17 mouse cellular contexts compared by ENCODE assay signal in genomic region chr15:59713965-59714739, GRCm38 (mm10).
DNase-seq lines count a peak whose midpoint lies in the region; ATAC-seq and TF ChIP-seq lines count a peak whose summit lies in the region.
"Had no signal": no experiment of that assay in that cellular context is flagged by ENCODE, and none has a peak within 500 bp of the region (broad histone marks: within the 10 kb centered on the region; RNA-seq: fewer than 3 reads in every experiment).

No protein-coding gene starts in this region.

- no peak for ATAC-seq in limb, embryonic 12.5 days (ENCODE audit: insufficient number of reproducible peaks, insufficient read depth, low FRiP score, low TSS enrichment, low read depth)
- 0 out of 2 replicates have a peak, but pooled peaks have one; percentile 10 for ATAC-seq in megakaryocyte progenitor cell, adult 5-6 weeks (replicated peaks; ENCODE audit: poor library complexity)
- ATAC-seq: forebrain, embryonic 15.5 days had no signal

- H3K4me2 ChIP-seq in limb, embryonic 12.5 days, result no peak overlapping the region
- H3K4me2 ChIP-seq: embryonic facial prominence, embryonic 13.5 days; forebrain, embryonic 15.5 days; hindbrain, embryonic 15.5 days; liver, embryonic 13.5 days had no signal

- H3K4me1 ChIP-seq in limb, embryonic 12.5 days (replicated peaks), result peaks cover 12% of the 10 kb centered on the region
- H3K4me1 ChIP-seq in limb, embryonic 10.5 days, result peaks cover 7% of the 10 kb centered on the region; the same call in 1 of the 2 replicates
- H3K4me1 ChIP-seq: forebrain, embryonic 15.5 days; hindbrain, embryonic 15.5 days had no signal

- H3K27ac ChIP-seq in limb, embryonic 12.5 days, result 0 out of 2 replicates have a peak overlapping the region, but pooled peaks have one; percentile 17
- H3K27ac ChIP-seq in limb, embryonic 10.5 days, result no peak overlapping the region
- no peak overlapping the region for H3K27ac ChIP-seq in layer of hippocampus, adult 2 months
- H3K27ac ChIP-seq: embryonic facial prominence, embryonic 13.5 days; forebrain, embryonic 15.5 days; hindbrain, embryonic 15.5 days; liver, embryonic 13.5 days; stomach, postnatal 0 days had no signal

- no peak overlapping the region for H3K4me3 ChIP-seq in limb, embryonic 12.5 days (replicated peaks)
- H3K4me3 ChIP-seq in limb, embryonic 10.5 days, result no peak overlapping the region
- no peak overlapping the region for H3K4me3 ChIP-seq in layer of hippocampus, adult 2 months
- H3K4me3 ChIP-seq: embryonic facial prominence, embryonic 13.5 days; forebrain, embryonic 15.5 days; hindbrain, embryonic 15.5 days; liver, embryonic 13.5 days had no signal

- TF ChIP-seq CTCF in layer of hippocampus, adult 2 months (conservative IDR thresholded peaks at IDR 0.05), result no peak

- no peaks in the 10 kb centered on the region for H3K27me3 ChIP-seq in limb, embryonic 12.5 days
- no peaks in the 10 kb centered on the region for H3K27me3 ChIP-seq in limb, embryonic 10.5 days (ENCODE audit: low read depth, poor library complexity, severe bottlenecking)
- H3K27me3 ChIP-seq: embryonic facial prominence, embryonic 13.5 days; forebrain, embryonic 15.5 days; hindbrain, embryonic 15.5 days; liver, embryonic 13.5 days had no signal

- no peaks in the 10 kb centered on the region for H3K9me3 ChIP-seq in limb, embryonic 12.5 days
- no peaks in the 10 kb centered on the region for H3K9me3 ChIP-seq in limb, embryonic 10.5 days (replicated peaks)
- H3K9me3 ChIP-seq: embryonic facial prominence, embryonic 13.5 days; forebrain, embryonic 15.5 days; hindbrain, embryonic 15.5 days; liver, embryonic 13.5 days had no signal

- H3K36me3 ChIP-seq in limb, embryonic 12.5 days, result no peaks in the 10 kb centered on the region
- no peaks in the 10 kb centered on the region for H3K36me3 ChIP-seq in limb, embryonic 10.5 days
- H3K36me3 ChIP-seq: embryonic facial prominence, embryonic 13.5 days; forebrain, embryonic 15.5 days; hindbrain, embryonic 15.5 days; liver, embryonic 13.5 days had no signal

- 59% methylated on average over 8 of the region's 8 CpGs for WGBS in limb, embryonic 12.5 days
- whole genome bisulfite sequencing in limb, embryonic 10.5 days, result 79% methylated on average over 8 of the region's 8 CpGs

- H3K9ac ChIP-seq in limb, embryonic 12.5 days (replicated peaks), result no peak overlapping the region
- H3K9ac ChIP-seq: embryonic facial prominence, embryonic 13.5 days; forebrain, embryonic 15.5 days; hindbrain, embryonic 15.5 days; liver, embryonic 13.5 days had no signal

- DNase-seq in limb, embryonic 10.5 days (ENCODE audit: low spot score), result no peak
- peak; percentile 58 for DNase-seq in NIH3T3 (ENCODE audit: low read depth)
- DNase-seq in kidney, adult 9 months, result peak; percentile 38
- no peak for DNase-seq in layer of hippocampus, adult 9-11 months
- no peak for DNase-seq in layer of hippocampus, adult 2 months (ENCODE audit: low spot score in 2 of 2)
- no peak for DNase-seq in spleen, postnatal 4 days (ENCODE audit: low spot score in 2 of 2)
- DNase-seq: cerebellum, adult 8-10 months; layer of hippocampus, postnatal 36 days; liver, embryonic 13.5 days; midbrain, embryonic 14.5 days; right cerebral cortex, postnatal 4 days had no signal

Comparison
In these comparisons a context has a peak if more than half of its experiments do, and no peak if none do; other contexts are left out.
1. DNase-seq: peak in NIH3T3 (single experiment) and kidney, adult 9 months (single experiment); none in limb, embryonic 10.5 days (single experiment), layer of hippocampus, adult 9-11 months (single experiment), layer of hippocampus, adult 2 months (0 of 2) and spleen, postnatal 4 days (0 of 2).